Mouse (Mus musculus) Patski (cell line): Measurements from ENCODE around the gene B3gntl1. TPM values are rescaled to one million over a fixed set of nuclear protein-coding genes. Genes with fewer than 3 reads are reported as not detected.

Experiments
- ATAC-seq: fragments of 100-300 bp; one replicate; pipeline ENCODE4 v1.8.0; 2021
- CTCF ChIA-PET: fragments of 350-600 bp; sonication (Branson Sonifier 250); formaldehyde crosslinking; loops from one replicate; lab custom pipeline; 2022; ENCODE audit warnings: inconsistent platforms; lab: Charles Lee
- POLR2A ChIA-PET: fragments of 350-600 bp; sonication (Branson Sonifier 250); formaldehyde crosslinking; loops from one replicate; lab custom pipeline; 2022; ENCODE audit warnings: antibody characterized with exemption, inconsistent platforms; lab: Charles Lee
- DNase-seq: peaks from one replicate; pipeline ENCODE4 v3.0.0-alpha.2; 2011; ENCODE audit warnings: low read depth, low spot score
- H3K27me3 ChIP-seq: fragments of 371-371 bp; one replicate; pipeline ENCODE4 v1.5.1; 2021
- CTCF ChIP-seq: fragments of 100-300 bp; IDR thresholded peaks from one replicate; pipeline ENCODE4 v1.5.1; 2021
- in situ Hi-C: fragments of 300-500 bp; cut with MboI; formaldehyde crosslinking; loops from 3 replicates; pipeline ENCODE4 v1.11.1; 2018; ENCODE audit warnings: low pct_unique_long_range_greater_than_20kb, mixed read lengths
- polyA plus RNA-seq: library from polyadenylated mRNA; unstranded; gene quantifications from one replicate; pipeline ENCODE4 v1.2.3, GENCODE M21; 2021

The B3gntl1 gene
- polyA plus RNA-seq, 1 experiment from 2014 or later, result 9.4 TPM

GRCm38 (mm10) chr11:121686091-121686490 is 13.1 kb upstream of the B3gntl1 start:
- ATAC-seq (no peak), DNase-seq (no peak)
- TF ChIP-seq CTCF, result no peak
- no peaks in the 10 kb centered on the region for H3K27me3 ChIP-seq
- ChIA-PET CTCF (interaction anchor here (1.3 to 1.8 kb wide), 2 partner anchors 10 to 16 kb away, joined by 5 to 6 read pairs; partner anchors contain the start of gene Metrnl), POLR2A (no interaction called here)
- in situ Hi-C loops, result no loop called here

GRCm38 (mm10) chr11:121685491-121686001 is 12.6 kb upstream of the B3gntl1 start:
- in situ Hi-C loops, result no loop called here
- no peak for ATAC-seq
- ChIA-PET POLR2A (no interaction called here), CTCF (interaction anchor here (1.8 kb wide), 1 partner anchor 16 kb away, joined by 6 read pairs; the partner anchor contains the start of gene Metrnl)
- H3K27me3 ChIP-seq, result no peaks in the 10 kb centered on the region
- no peak for DNase-seq
- no peak for TF ChIP-seq CTCF

- DNase-seq (no peak), ATAC-seq (no peak)
- POLR2A ChIA-PET, result no interaction called here
- CTCF ChIA-PET, result no interaction called here
- in situ Hi-C loops, result no loop called here
- H3K27me3 ChIP-seq, result no peaks in the 10 kb centered on the region
- no peak for TF ChIP-seq CTCF
These were observed 10.3 kb upstream of the B3gntl1 start for GRCm38 (mm10) chr11:121683243-121683642.

- ChIA-PET POLR2A (no interaction called here), CTCF (no interaction called here)
- DNase-seq, result no peak
- H3K27me3 ChIP-seq, result no peaks in the 10 kb centered on the region
- ATAC-seq, result no peak
- peak; percentile 60 for TF ChIP-seq CTCF
- in situ Hi-C loops, result no loop called here
These were observed 7.8 kb upstream of the B3gntl1 start for GRCm38 (mm10) chr11:121680750-121681149.

- CTCF ChIA-PET, result no interaction called here
- DNase-seq (no peak), ATAC-seq (no peak)
- in situ Hi-C loops, result no loop called here
- H3K27me3 ChIP-seq, result no peaks in the 10 kb centered on the region
- no peak for TF ChIP-seq CTCF
- POLR2A ChIA-PET, result no interaction called here
These were observed 6.6 kb upstream of the B3gntl1 start for GRCm38 (mm10) chr11:121679581-121679980.

- DNase-seq, result no peak
- CTCF ChIA-PET, result interaction anchor here (0.6 kb wide), 1 partner anchor 147 kb away, joined by 3 read pairs; no protein-coding TSS in a partner anchor
- no peaks in the 10 kb centered on the region for H3K27me3 ChIP-seq
- POLR2A ChIA-PET, result no interaction called here
- in situ Hi-C loops, result no loop called here
- ATAC-seq, result no peak
- no peak for TF ChIP-seq CTCF
These were observed 3.9 kb upstream of the B3gntl1 start for GRCm38 (mm10) chr11:121676836-121677235.

GRCm38 (mm10) chr11:121673629-121674028 is 676 bp upstream of the B3gntl1 start:
- in situ Hi-C loops, result no loop called here
- no peaks in the 10 kb centered on the region for H3K27me3 ChIP-seq
- ChIA-PET POLR2A (interaction anchor here (1.0 to 2.2 kb wide), 2 partner anchors 9 to 28 kb away, joined by 3 to 16 read pairs; partner anchors contain the start of gene Metrnl), CTCF (interaction anchor here (1.1 to 2.0 kb wide), 3 partner anchors 22 to 135 kb away, joined by 3 to 6 read pairs (median 3); no protein-coding TSS in a partner anchor)
- TF ChIP-seq CTCF, result peak; percentile 13
- ATAC-seq (no peak), DNase-seq (no peak)

- peak; percentile 39 for TF ChIP-seq CTCF
- CTCF ChIA-PET, result interaction anchor here (1.1 to 2.0 kb wide), 2 partner anchors 23 to 136 kb away, joined by 3 to 6 read pairs; no protein-coding TSS in a partner anchor
- DNase-seq (no peak), ATAC-seq (no peak)
- POLR2A ChIA-PET, result interaction anchor here (0.7 to 2.2 kb wide), 3 partner anchors 8 to 67 kb away, joined by 3 to 16 read pairs (median 3); partner anchors contain the start of gene Metrnl
- in situ Hi-C loops, result no loop called here
- H3K27me3 ChIP-seq, result no peaks in the 10 kb centered on the region
These were observed 502 bp downstream of the B3gntl1 start for GRCm38 (mm10) chr11:121672312-121672989.

- POLR2A ChIA-PET, result no interaction called here
- TF ChIP-seq CTCF, result no peak
- ATAC-seq (no peak), DNase-seq (no peak)
- CTCF ChIA-PET, result interaction anchor here (1.0 kb wide), 1 partner anchor 8 kb away, joined by 3 read pairs; no protein-coding TSS in a partner anchor
- no peaks in the 10 kb centered on the region for H3K27me3 ChIP-seq
- in situ Hi-C loops, result no loop called here
These were observed 2.0 kb downstream of the B3gntl1 start for GRCm38 (mm10) chr11:121670926-121671325.

- ATAC-seq, result no peak
- H3K27me3 ChIP-seq, result no peaks in the 10 kb centered on the region
- in situ Hi-C loops, result no loop called here
- no peak for TF ChIP-seq CTCF
- CTCF ChIA-PET, result interaction anchor here (0.8 to 2.0 kb wide), 2 partner anchors 9 to 33 kb away, joined by 3 to 5 read pairs; partner anchors contain the start of gene Metrnl
- POLR2A ChIA-PET, result interaction anchor here (0.6 kb wide), 1 partner anchor 160 kb away, joined by 4 read pairs; no protein-coding TSS in a partner anchor
- no peak for DNase-seq
These were observed 4.2 kb downstream of the B3gntl1 start for GRCm38 (mm10) chr11:121668776-121669175.
